Comparison of ENCODE assay signal across 8 mouse cellular contexts in genomic region chrX:73785666-73786065, GRCm38 (mm10). TPM values are rescaled to one million over a fixed set of nuclear protein-coding genes. Genes with fewer than 3 reads are reported as not detected.
DNase-seq lines count a peak whose midpoint lies in the region; ATAC-seq lines count a peak whose summit lies in the region.

No protein-coding gene starts in this region.

- DNase-seq in neural tube, embryonic 11.5 days (ENCODE audit: low spot score) = no peak
- no peak for DNase-seq in neural tube, embryonic 10.5 days (ENCODE audit: extremely low spot score, low spot score)
- DNase-seq in right cerebral cortex, postnatal 36 days (ENCODE audit: low spot score in 2 of 2) = no peak
- no peak for DNase-seq in testis, postnatal 10 days (ENCODE audit: low spot score)
- DNase-seq in spleen, postnatal 10 days (ENCODE audit: low spot score in 2 of 2) = no peak

- peaks cover 9% of the 10 kb centered on the region; the same call in 1 of the 2 replicates for H3K4me1 ChIP-seq in neural tube, embryonic 11.5 days (ENCODE audit: control insufficient read depth, insufficient read depth, low read length)
- peaks cover 22% of the 10 kb centered on the region for H3K4me1 ChIP-seq in heart, embryonic 13.5 days
- H3K4me1 ChIP-seq in limb, embryonic 12.5 days (replicated peaks) = peaks cover 7% of the 10 kb centered on the region
- peaks cover 10% of the 10 kb centered on the region; the same call in 1 of the 2 replicates for H3K4me1 ChIP-seq in stomach, embryonic 15.5 days

- H3K27ac ChIP-seq in neural tube, embryonic 11.5 days (ENCODE audit: low read depth, low read length) = no peak overlapping the region
- H3K27ac ChIP-seq in heart, embryonic 13.5 days (replicated peaks) = peak overlapping the region; percentile 91
- H3K27ac ChIP-seq in limb, embryonic 12.5 days = peak overlapping the region; percentile 90; the same call in 1 of the 2 replicates
- peak overlapping the region; percentile 93; the same call in 1 of the 2 replicates for H3K27ac ChIP-seq in stomach, embryonic 15.5 days

- H3K4me2 ChIP-seq in neural tube, embryonic 11.5 days (ENCODE audit: low read depth) = peak overlapping the region; percentile 40
- H3K4me2 ChIP-seq in heart, embryonic 13.5 days = peak overlapping the region; percentile 78
- peak overlapping the region; percentile 60 for H3K4me2 ChIP-seq in limb, embryonic 12.5 days
- peak overlapping the region; percentile 57 for H3K4me2 ChIP-seq in stomach, embryonic 15.5 days

- no peak for ATAC-seq in neural tube, embryonic 11.5 days (ENCODE audit: insufficient read depth, low FRiP score, low TSS enrichment)
- no peak for ATAC-seq in heart, embryonic 13.5 days (ENCODE audit: extremely low read depth, insufficient number of reproducible peaks, low FRiP score, low TSS enrichment)
- ATAC-seq in limb, embryonic 12.5 days (ENCODE audit: insufficient number of reproducible peaks, insufficient read depth, low FRiP score, low TSS enrichment, low read depth) = no peak
- no peak for ATAC-seq in stomach, embryonic 15.5 days (ENCODE audit: insufficient read depth, low FRiP score, low read depth)

- peak overlapping the region; percentile 52 for H3K4me3 ChIP-seq in neural tube, embryonic 11.5 days (ENCODE audit: low read depth, low read length)
- peak overlapping the region; percentile 71 for H3K4me3 ChIP-seq in heart, embryonic 13.5 days
- H3K4me3 ChIP-seq in limb, embryonic 12.5 days (replicated peaks) = peak overlapping the region; percentile 58
- H3K4me3 ChIP-seq in stomach, embryonic 15.5 days (replicated peaks) = peak overlapping the region; percentile 63

- peak overlapping the region; percentile 67 for H3K9ac ChIP-seq in neural tube, embryonic 11.5 days (ENCODE audit: low read length)
- peak overlapping the region; percentile 85 for H3K9ac ChIP-seq in heart, embryonic 13.5 days
- H3K9ac ChIP-seq in limb, embryonic 12.5 days (replicated peaks) = peak overlapping the region; percentile 67
- peak overlapping the region; percentile 34 for H3K9ac ChIP-seq in stomach, embryonic 15.5 days

- no peaks in the 10 kb centered on the region for H3K9me3 ChIP-seq in neural tube, embryonic 11.5 days (ENCODE audit: control insufficient read depth, low read length)
- no peaks in the 10 kb centered on the region for H3K9me3 ChIP-seq in heart, embryonic 13.5 days
- no peaks in the 10 kb centered on the region for H3K9me3 ChIP-seq in limb, embryonic 12.5 days
- no peaks in the 10 kb centered on the region for H3K9me3 ChIP-seq in stomach, embryonic 15.5 days

- no peaks in the 10 kb centered on the region for H3K27me3 ChIP-seq in neural tube, embryonic 11.5 days (ENCODE audit: control insufficient read depth, insufficient read depth, low read length)
- H3K27me3 ChIP-seq in heart, embryonic 13.5 days (replicated peaks) = no peaks in the 10 kb centered on the region; the same call in 1 of the 2 replicates
- H3K27me3 ChIP-seq in limb, embryonic 12.5 days = peaks cover 26% of the 10 kb centered on the region
- H3K27me3 ChIP-seq in stomach, embryonic 15.5 days (replicated peaks) = no peaks in the 10 kb centered on the region

- no peaks in the 10 kb centered on the region; the same call in 1 of the 2 replicates for H3K36me3 ChIP-seq in neural tube, embryonic 11.5 days (ENCODE audit: control insufficient read depth, insufficient read depth, low read length)
- H3K36me3 ChIP-seq in heart, embryonic 13.5 days = peaks cover 42% of the 10 kb centered on the region
- H3K36me3 ChIP-seq in limb, embryonic 12.5 days = peaks cover 26% of the 10 kb centered on the region
- peaks cover 4% of the 10 kb centered on the region; the same call in 1 of the 2 replicates for H3K36me3 ChIP-seq in stomach, embryonic 15.5 days

RNA-seq across cellular contexts. Expression of gene Idh3g, which starts 1.0 kb away (rescaled TPM):
- 197 and 198 TPM in 2 replicates for polyA plus RNA-seq in neural tube, embryonic 11.5 days (2014; fragmentation: Nextera tagmentation; extraction: Ambion mirVana)
- polyA plus RNA-seq in heart, embryonic 13.5 days (2015; fragmentation: Nextera tagmentation; extraction: Ambion mirVana) = 344 and 399 TPM in 2 replicates
- 168 and 172 TPM in 2 replicates for polyA plus RNA-seq in limb, embryonic 12.5 days (2016; fragmentation: Nextera tagmentation; extraction: Ambion mirVana)
- polyA plus RNA-seq in stomach, embryonic 15.5 days (2015; fragmentation: Nextera tagmentation; extraction: Ambion mirVana) = 202 and 211 TPM in 2 replicates

RNA-seq across cellular contexts. Expression of gene Ssr4, which starts 1.2 kb away (rescaled TPM):
- polyA plus RNA-seq in neural tube, embryonic 11.5 days (2014; fragmentation: Nextera tagmentation; extraction: Ambion mirVana) = 134 and 136 TPM in 2 replicates
- polyA plus RNA-seq in heart, embryonic 13.5 days (2015; fragmentation: Nextera tagmentation; extraction: Ambion mirVana) = 151 and 163 TPM in 2 replicates
- 136 and 142 TPM in 2 replicates for polyA plus RNA-seq in limb, embryonic 12.5 days (2016; fragmentation: Nextera tagmentation; extraction: Ambion mirVana)
- 253 and 266 TPM in 2 replicates for polyA plus RNA-seq in stomach, embryonic 15.5 days (2015; fragmentation: Nextera tagmentation; extraction: Ambion mirVana)

RNA-seq across cellular contexts. Expression of gene Srpk3, which starts 11.5 kb away (rescaled TPM):
- polyA plus RNA-seq in neural tube, embryonic 11.5 days (2014; fragmentation: Nextera tagmentation; extraction: Ambion mirVana) = 6.2 and 7.2 TPM in 2 replicates
- 76.2 and 85.8 TPM in 2 replicates for polyA plus RNA-seq in heart, embryonic 13.5 days (2015; fragmentation: Nextera tagmentation; extraction: Ambion mirVana)
- 9.6 and 12.9 TPM in 2 replicates for polyA plus RNA-seq in limb, embryonic 12.5 days (2016; fragmentation: Nextera tagmentation; extraction: Ambion mirVana)
- 2.2 and 4.8 TPM in 2 replicates for polyA plus RNA-seq in stomach, embryonic 15.5 days (2015; fragmentation: Nextera tagmentation; extraction: Ambion mirVana)

RNA-seq across cellular contexts. Expression of gene Plxnb3, which starts 28.8 kb away (rescaled TPM):
- polyA plus RNA-seq in neural tube, embryonic 11.5 days (2014; fragmentation: Nextera tagmentation; extraction: Ambion mirVana) = 0.09 TPM in 1 of 2 replicates, not detected in the other
- 0.46 and 0.51 TPM in 2 replicates for polyA plus RNA-seq in heart, embryonic 13.5 days (2015; fragmentation: Nextera tagmentation; extraction: Ambion mirVana)
- polyA plus RNA-seq in limb, embryonic 12.5 days (2016; fragmentation: Nextera tagmentation; extraction: Ambion mirVana) = 0.21 and 0.22 TPM in 2 replicates
- 0.67 and 0.68 TPM in 2 replicates for polyA plus RNA-seq in stomach, embryonic 15.5 days (2015; fragmentation: Nextera tagmentation; extraction: Ambion mirVana)

RNA-seq across cellular contexts. Expression of gene Pdzd4, which starts 39.1 kb away (rescaled TPM):
- polyA plus RNA-seq in neural tube, embryonic 11.5 days (2014; fragmentation: Nextera tagmentation; extraction: Ambion mirVana) = 1.1 and 1.7 TPM in 2 replicates
- polyA plus RNA-seq in heart, embryonic 13.5 days (2015; fragmentation: Nextera tagmentation; extraction: Ambion mirVana) = 0.27 and 0.34 TPM in 2 replicates
- polyA plus RNA-seq in limb, embryonic 12.5 days (2016; fragmentation: Nextera tagmentation; extraction: Ambion mirVana) = 0.87 and 1.4 TPM in 2 replicates
- polyA plus RNA-seq in stomach, embryonic 15.5 days (2015; fragmentation: Nextera tagmentation; extraction: Ambion mirVana) = 0.83 and 0.84 TPM in 2 replicates

Comparison
In these comparisons a context has a peak if more than half of its experiments do, and no peak if none do; other contexts are left out.
1. H3K9ac ChIP-seq: peak in every context shown above with its lines; median percentile 85 in heart, embryonic 13.5 days; 67 in neural tube, embryonic 11.5 days; 67 in limb, embryonic 12.5 days; 34 in stomach, embryonic 15.5 days.